Mouse (Mus musculus) testis, adult 2 months (tissue): ENCODE results near the gene Olfr601.

Source experiments
- CTCF ChIP-seq: fragments of 200-500 bp; IDR thresholded peaks from 2 replicates; pipeline ENCODE4 v1.5.1; 2012; ENCODE audit warnings: low read depth, mild to moderate bottlenecking, inconsistent platforms, low read length, moderate library complexity; ENCODE audit not compliant: control insufficient read depth, insufficient read depth, insufficient replicate concordance
- POLR2A ChIP-seq: fragments of 200-500 bp; IDR thresholded peaks from 2 replicates; pipeline ENCODE4 v1.6.1; 2012; ENCODE audit warnings: low read depth, mild to moderate bottlenecking, inconsistent platforms, low read length, moderate library complexity; ENCODE audit not compliant: control insufficient read depth

DNA sequence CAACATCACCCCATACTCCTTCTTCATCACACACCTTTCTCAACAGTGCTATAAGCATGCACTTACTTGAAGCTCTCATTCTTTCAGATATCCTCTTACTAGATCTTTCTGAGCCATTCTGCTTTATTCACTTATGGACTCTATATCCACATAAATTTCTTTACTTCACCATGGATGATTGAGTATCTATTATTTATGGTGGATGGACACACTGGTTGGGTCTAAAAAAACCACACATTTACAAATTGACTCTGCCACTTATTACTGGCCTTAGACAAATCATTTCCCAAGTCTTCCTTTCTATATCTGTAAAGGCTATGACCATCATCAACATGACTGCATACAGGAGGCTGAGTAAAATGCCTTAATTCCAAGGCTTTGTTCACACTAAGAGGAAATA lies 23.6 kb upstream of the Olfr601 start, which contains the start of gene Olfr603:
- TF ChIP-seq CTCF (no peak), POLR2A (no peak)
